ENCODE assay signal across 19 mouse cellular contexts in the genomic region with DNA sequence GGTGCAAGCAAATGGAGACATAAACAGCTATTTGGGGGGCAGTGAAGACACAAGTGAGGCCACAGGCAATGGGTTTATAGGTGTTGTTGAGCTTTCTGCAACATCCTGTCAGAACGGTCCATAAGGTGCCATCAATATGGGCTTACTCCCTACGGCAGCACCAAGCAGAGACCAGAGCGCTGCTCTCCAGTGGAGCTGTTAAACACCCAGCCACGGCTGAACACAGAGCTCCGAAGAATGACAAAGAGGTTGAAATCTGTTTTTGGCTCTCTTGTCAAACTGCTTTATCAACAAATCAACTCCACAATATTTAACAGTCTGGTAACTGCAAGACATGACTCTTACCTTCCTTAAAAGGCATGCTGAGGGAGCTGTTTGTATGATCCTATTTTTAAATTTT.
DNase-seq lines count a peak whose midpoint lies in the region; ATAC-seq and TF ChIP-seq lines count a peak whose summit lies in the region.
"Had no signal": no experiment of that assay in that cellular context is flagged by ENCODE, and none has a peak within 500 bp of the region (broad histone marks: within the 10 kb centered on the region; RNA-seq: fewer than 3 reads in every experiment).

No protein-coding gene starts in this region.

- H3K27ac ChIP-seq in intestine, embryonic 14.5 days (ENCODE audit: low read depth), result peak overlapping the region; percentile 77
- no peak overlapping the region; the same call in 1 of the 2 replicates for H3K27ac ChIP-seq in intestine, postnatal 0 days (ENCODE audit: low read depth, low read length)
- H3K27ac ChIP-seq in lung, postnatal 0 days (ENCODE audit: low read length), result no peak overlapping the region
- no peak overlapping the region for H3K27ac ChIP-seq in limb, embryonic 10.5 days
- no peak overlapping the region for H3K27ac ChIP-seq in gastrocnemius, adult 2 months
- H3K27ac ChIP-seq: embryonic facial prominence, embryonic 10.5 days; heart, embryonic 15.5 days; hindbrain, embryonic 15.5 days had no signal

- no peak overlapping the region for H3K4me2 ChIP-seq in intestine, embryonic 14.5 days (ENCODE audit: low read length)
- H3K4me2 ChIP-seq in intestine, postnatal 0 days (replicated peaks; ENCODE audit: low read depth), result no peak overlapping the region
- H3K4me2 ChIP-seq in lung, postnatal 0 days (replicated peaks; ENCODE audit: low read depth, low read length), result no peak overlapping the region
- H3K4me2 ChIP-seq: heart, embryonic 11.5 days; heart, embryonic 15.5 days; hindbrain, embryonic 15.5 days had no signal

- ATAC-seq in intestine, embryonic 14.5 days (replicated peaks; ENCODE audit: low FRiP score, low TSS enrichment, low read depth), result no peak
- no peak for ATAC-seq in intestine, postnatal 0 days
- no peak; the same call in 1 of the 2 replicates for ATAC-seq in lung, postnatal 0 days
- ATAC-seq: forebrain, embryonic 14.5 days had no signal

- no peak for DNase-seq in intestine, embryonic 14.5 days (ENCODE audit: low spot score)
- DNase-seq in lung, postnatal 0 days (ENCODE audit: low spot score), result peak; percentile 10
- DNase-seq in lung, postnatal 36 days, result no peak
- DNase-seq in limb, embryonic 10.5 days (ENCODE audit: low spot score), result peak; percentile 16
- peak; percentile 2 for DNase-seq in telencephalon, adult 2 months (ENCODE audit: low read depth, low spot score)
- no peak for DNase-seq in layer of hippocampus, adult 18-20 months (ENCODE audit: low spot score in 2 of 2)
- no peak for DNase-seq in gastrocnemius, adult 2 months
- DNase-seq: adrenal gland, adult 2 months; adrenal gland, postnatal 25 days; cerebellum, adult 2 months; cerebellum, postnatal 10 days; gastrocnemius, postnatal 14 days; heart, postnatal 14 days had no signal

- no peak for TF ChIP-seq CTCF in intestine, postnatal 0 days (IDR thresholded peaks at IDR 0.05; ENCODE audit: low read depth)
- TF ChIP-seq CTCF in lung, postnatal 0 days (IDR thresholded peaks at IDR 0.05), result no peak
- no peak for TF ChIP-seq CTCF in gastrocnemius, adult 2 months (IDR thresholded peaks at IDR 0.05)

- H3K9ac ChIP-seq in intestine, embryonic 14.5 days (ENCODE audit: low read length), result no peak overlapping the region
- no peak overlapping the region for H3K9ac ChIP-seq in intestine, postnatal 0 days (ENCODE audit: low read depth, low read length)
- no peak overlapping the region for H3K9ac ChIP-seq in lung, postnatal 0 days (replicated peaks; ENCODE audit: low read depth)
- H3K9ac ChIP-seq: heart, embryonic 15.5 days; hindbrain, embryonic 15.5 days had no signal

- H3K9me3 ChIP-seq in intestine, embryonic 14.5 days (ENCODE audit: control insufficient read depth, low read length), result peaks cover 5% of the 10 kb centered on the region; the same call in 1 of the 2 replicates
- H3K9me3 ChIP-seq in intestine, postnatal 0 days (ENCODE audit: control insufficient read depth), result no peaks in the 10 kb centered on the region
- H3K9me3 ChIP-seq in lung, postnatal 0 days (ENCODE audit: low read length), result no peaks in the 10 kb centered on the region
- no peaks in the 10 kb centered on the region for H3K9me3 ChIP-seq in limb, embryonic 10.5 days (replicated peaks)
- H3K9me3 ChIP-seq: heart, embryonic 15.5 days; hindbrain, embryonic 15.5 days had no signal

- no peak for TF ChIP-seq EP300 in lung, postnatal 0 days (IDR thresholded peaks at IDR 0.05)

- WGBS in intestine, embryonic 14.5 days, result 36% methylated on average over 5 of the region's 5 CpGs
- 51% methylated on average over 5 of the region's 5 CpGs for WGBS in intestine, postnatal 0 days
- 53% methylated on average over 5 of the region's 5 CpGs for WGBS in lung, postnatal 0 days
- 81% methylated on average over 5 of the region's 5 CpGs for WGBS in limb, embryonic 10.5 days

- H3K4me1 ChIP-seq in intestine, embryonic 14.5 days (replicated peaks; ENCODE audit: control insufficient read depth, insufficient read depth, low read length), result peaks cover 9% of the 10 kb centered on the region; the same call in 1 of the 2 replicates
- H3K4me1 ChIP-seq in intestine, postnatal 0 days (replicated peaks; ENCODE audit: control insufficient read depth, insufficient read depth, low read length), result no peaks in the 10 kb centered on the region
- H3K4me1 ChIP-seq in lung, postnatal 0 days (ENCODE audit: insufficient read depth, low read depth, low read length), result no peaks in the 10 kb centered on the region
- peaks cover 2% of the 10 kb centered on the region; the same call in 1 of the 2 replicates for H3K4me1 ChIP-seq in limb, embryonic 10.5 days
- H3K4me1 ChIP-seq: embryonic facial prominence, embryonic 10.5 days; hindbrain, embryonic 15.5 days had no signal

- H3K4me3 ChIP-seq in intestine, embryonic 14.5 days (ENCODE audit: low read depth, low read length), result no peak overlapping the region
- no peak overlapping the region for H3K4me3 ChIP-seq in intestine, postnatal 0 days (ENCODE audit: low read depth, low read length)
- H3K4me3 ChIP-seq in lung, postnatal 0 days (ENCODE audit: low read depth, low read length), result no peak overlapping the region
- H3K4me3 ChIP-seq in limb, embryonic 10.5 days, result no peak overlapping the region
- no peak overlapping the region for H3K4me3 ChIP-seq in gastrocnemius, adult 2 months
- H3K4me3 ChIP-seq: embryonic facial prominence, embryonic 10.5 days; heart, embryonic 15.5 days; hindbrain, embryonic 15.5 days had no signal

- intact Hi-C loops in gastrocnemius, adult 2 months (cut with DNase I), result no loop called here

- H3K36me3 ChIP-seq in intestine, embryonic 14.5 days (ENCODE audit: control insufficient read depth, insufficient read depth, low read length), result no peaks in the 10 kb centered on the region
- H3K36me3 ChIP-seq in intestine, postnatal 0 days (ENCODE audit: control insufficient read depth, insufficient read depth), result no peaks in the 10 kb centered on the region
- H3K36me3 ChIP-seq in lung, postnatal 0 days (ENCODE audit: insufficient read depth, low read length), result no peaks in the 10 kb centered on the region
- no peaks in the 10 kb centered on the region for H3K36me3 ChIP-seq in limb, embryonic 10.5 days
- H3K36me3 ChIP-seq: embryonic facial prominence, embryonic 10.5 days; heart, embryonic 15.5 days; hindbrain, embryonic 15.5 days had no signal

- H3K27me3 ChIP-seq in intestine, embryonic 14.5 days (replicated peaks; ENCODE audit: control insufficient read depth, insufficient read depth, low read length), result no peaks in the 10 kb centered on the region
- no peaks in the 10 kb centered on the region for H3K27me3 ChIP-seq in intestine, postnatal 0 days (replicated peaks; ENCODE audit: control insufficient read depth, insufficient read depth, low read length)
- no peaks in the 10 kb centered on the region for H3K27me3 ChIP-seq in lung, postnatal 0 days (replicated peaks; ENCODE audit: insufficient read depth, low read length)
- H3K27me3 ChIP-seq in limb, embryonic 10.5 days (ENCODE audit: low read depth, poor library complexity, severe bottlenecking), result no peaks in the 10 kb centered on the region
- H3K27me3 ChIP-seq: heart, embryonic 15.5 days; hindbrain, embryonic 15.5 days had no signal

Comparison
In these comparisons a context has a peak if more than half of its experiments do, and no peak if none do; other contexts are left out.
1. DNase-seq: peak in lung, postnatal 0 days (single experiment), limb, embryonic 10.5 days (single experiment) and telencephalon, adult 2 months (single experiment); none in intestine, embryonic 14.5 days (single experiment), lung, postnatal 36 days (single experiment), layer of hippocampus, adult 18-20 months (0 of 2) and gastrocnemius, adult 2 months (single experiment).